Mouse (Mus musculus): Measurements from ENCODE around the gene Sec63. TPM values are rescaled to one million over a fixed set of nuclear protein-coding genes. Genes with fewer than 3 reads are reported as not detected.

Sec63 gene
- polyA plus RNA-seq, 1 experiment: 11.8 TPM

DNA sequence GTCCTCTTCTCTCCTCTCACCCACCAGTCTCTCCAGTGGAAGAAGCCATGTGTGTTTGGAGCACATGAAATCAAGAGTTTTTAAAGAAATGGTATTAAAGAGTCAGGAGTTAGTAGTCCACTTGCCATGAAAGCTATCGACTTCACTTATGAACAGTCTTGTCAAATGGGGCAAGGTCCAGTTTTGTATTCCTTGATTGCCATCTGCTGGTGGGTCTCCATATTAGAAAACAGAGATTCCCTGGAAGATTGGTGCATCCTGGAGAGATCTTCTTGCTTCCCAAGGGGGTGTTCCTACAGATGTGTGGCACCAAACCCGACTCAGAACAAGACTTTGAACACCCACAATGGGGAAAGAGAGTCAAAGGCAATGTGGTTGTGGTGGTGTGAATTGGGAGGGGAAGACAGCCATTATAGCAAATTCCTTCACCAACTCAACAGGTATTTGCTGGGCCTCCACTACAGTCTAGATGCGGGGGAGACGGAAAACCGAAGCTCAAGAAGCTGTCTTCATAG, 26.7 kb upstream of the Sec63 start:
- peak; percentile 59 for DNase-seq
- 49% methylated on average over 5 of the region's 5 CpGs for WGBS
- Histone ChIP-seq H3K27ac (ENCODE audit: insufficient read depth, low read depth, low read length) (no peak overlapping the region), H3K4me3 (ENCODE audit: insufficient read depth, low read depth, low read length) (no peak overlapping the region), H3K36me3 (ENCODE audit: control insufficient read depth, insufficient read depth, low read length) (no peaks in the 10 kb centered on the region), H3K4me1 (ENCODE audit: control insufficient read depth, insufficient read depth, low read length) (no peaks in the 10 kb centered on the region), H3K27me3 (replicated peaks; ENCODE audit: control insufficient read depth, insufficient read depth, low read length) (no peaks in the 10 kb centered on the region)
- no peak for TF ChIP-seq POLR2A (IDR thresholded peaks at IDR 0.05; ENCODE audit: low read depth, low read length)
- TF ChIP-seq CTCF (conservative IDR thresholded peaks at IDR 0.05; ENCODE audit: insufficient read depth, insufficient read length, low read depth, low read length): 0 out of 2 replicates have a peak, but pooled peaks have one; percentile 11

DNA sequence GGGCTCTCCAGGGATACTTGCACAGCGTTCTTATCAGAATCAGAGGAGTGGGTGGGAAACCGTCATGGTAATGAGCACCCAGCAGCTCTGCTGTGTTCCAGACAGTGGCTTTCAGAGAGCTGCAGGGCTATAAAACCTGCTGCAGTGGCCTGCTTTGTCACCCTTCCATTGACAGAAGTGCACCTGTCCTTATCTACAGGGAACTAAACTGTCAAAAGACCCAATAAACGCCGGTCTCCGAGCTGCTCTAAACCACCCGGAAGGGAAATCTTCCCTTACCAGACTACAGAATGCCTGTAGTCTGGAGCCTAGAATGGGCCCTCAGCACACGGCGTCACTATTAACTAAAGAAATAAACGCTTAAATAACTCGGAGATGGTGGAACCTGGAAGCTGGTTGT, 9.5 kb upstream of the Sec63 start:
- TF ChIP-seq POLR2A (IDR thresholded peaks at IDR 0.05; ENCODE audit: low read depth, low read length) (no peak), CTCF (conservative IDR thresholded peaks at IDR 0.05; ENCODE audit: insufficient read depth, insufficient read length, low read depth, low read length) (no peak)
- Histone ChIP-seq H3K27ac (ENCODE audit: insufficient read depth, low read depth, low read length) (no peak overlapping the region), H3K36me3 (ENCODE audit: control insufficient read depth, insufficient read depth, low read length) (no peaks in the 10 kb centered on the region), H3K4me1 (ENCODE audit: control insufficient read depth, insufficient read depth, low read length) (no peaks in the 10 kb centered on the region), H3K27me3 (replicated peaks; ENCODE audit: control insufficient read depth, insufficient read depth, low read length) (no peaks in the 10 kb centered on the region), H3K4me3 (ENCODE audit: insufficient read depth, low read depth, low read length) (no peak overlapping the region)
- no peak for DNase-seq
- 54% methylated on average over 10 of the region's 10 CpGs for WGBS

- peak; percentile 43 for DNase-seq
- H3K27ac ChIP-seq (ENCODE audit: insufficient read depth, low read depth, low read length): no peak overlapping the region
- no peaks in the 10 kb centered on the region for H3K27me3 ChIP-seq (replicated peaks; ENCODE audit: control insufficient read depth, insufficient read depth, low read length)
- no peak for TF ChIP-seq POLR2A (IDR thresholded peaks at IDR 0.05; ENCODE audit: low read depth, low read length)
- TF ChIP-seq CTCF (conservative IDR thresholded peaks at IDR 0.05; ENCODE audit: insufficient read depth, insufficient read length, low read depth, low read length): no peak
- 50% methylated on average over 2 of the region's 2 CpGs for WGBS
- H3K4me3 ChIP-seq (ENCODE audit: insufficient read depth, low read depth, low read length): no peak overlapping the region
- H3K36me3 ChIP-seq (ENCODE audit: control insufficient read depth, insufficient read depth, low read length): no peaks in the 10 kb centered on the region
- no peaks in the 10 kb centered on the region for H3K4me1 ChIP-seq (ENCODE audit: control insufficient read depth, insufficient read depth, low read length)
Observed at GRCm38 (mm10) chr10:42754341-42754740, 7.0 kb upstream of the Sec63 start.

GRCm38 (mm10) chr10:42759741-42760140, 1.6 kb upstream of the Sec63 start:
- Histone ChIP-seq H3K4me3 (ENCODE audit: insufficient read depth, low read depth, low read length) (no peak overlapping the region), H3K36me3 (ENCODE audit: control insufficient read depth, insufficient read depth, low read length) (no peaks in the 10 kb centered on the region), H3K27me3 (replicated peaks; ENCODE audit: control insufficient read depth, insufficient read depth, low read length) (no peaks in the 10 kb centered on the region), H3K4me1 (ENCODE audit: control insufficient read depth, insufficient read depth, low read length) (peaks cover 3% of the 10 kb centered on the region; the same call in 1 of the 2 replicates), H3K27ac (ENCODE audit: insufficient read depth, low read depth, low read length) (no peak overlapping the region)
- DNase-seq: no peak
- 90% methylated on average over 4 of the region's 4 CpGs for WGBS
- no peak for TF ChIP-seq POLR2A (IDR thresholded peaks at IDR 0.05; ENCODE audit: low read depth, low read length)
- TF ChIP-seq CTCF (conservative IDR thresholded peaks at IDR 0.05; ENCODE audit: insufficient read depth, insufficient read length, low read depth, low read length): no peak

DNA sequence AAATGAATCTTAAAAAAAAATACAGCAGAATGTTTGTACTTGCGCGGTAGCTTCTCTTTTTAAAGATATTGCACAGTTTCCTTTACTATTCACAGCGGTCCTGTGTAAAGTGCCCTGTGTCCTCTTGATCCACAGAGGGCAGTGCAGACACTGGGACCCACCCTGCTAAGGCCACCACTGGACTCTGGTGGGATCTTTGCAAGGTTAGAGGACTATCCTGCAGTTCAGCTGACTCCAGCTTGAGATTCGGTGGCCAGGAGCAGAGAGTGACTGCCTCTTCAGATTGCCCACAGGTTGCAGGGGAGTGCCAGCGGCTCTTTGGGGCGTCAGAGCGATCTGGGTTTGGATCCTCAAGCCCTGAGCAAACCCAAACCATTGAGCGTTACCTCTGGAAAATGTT, 967 bp upstream of the Sec63 start:
- WGBS: 74% methylated on average over 8 of the region's 8 CpGs

DNA sequence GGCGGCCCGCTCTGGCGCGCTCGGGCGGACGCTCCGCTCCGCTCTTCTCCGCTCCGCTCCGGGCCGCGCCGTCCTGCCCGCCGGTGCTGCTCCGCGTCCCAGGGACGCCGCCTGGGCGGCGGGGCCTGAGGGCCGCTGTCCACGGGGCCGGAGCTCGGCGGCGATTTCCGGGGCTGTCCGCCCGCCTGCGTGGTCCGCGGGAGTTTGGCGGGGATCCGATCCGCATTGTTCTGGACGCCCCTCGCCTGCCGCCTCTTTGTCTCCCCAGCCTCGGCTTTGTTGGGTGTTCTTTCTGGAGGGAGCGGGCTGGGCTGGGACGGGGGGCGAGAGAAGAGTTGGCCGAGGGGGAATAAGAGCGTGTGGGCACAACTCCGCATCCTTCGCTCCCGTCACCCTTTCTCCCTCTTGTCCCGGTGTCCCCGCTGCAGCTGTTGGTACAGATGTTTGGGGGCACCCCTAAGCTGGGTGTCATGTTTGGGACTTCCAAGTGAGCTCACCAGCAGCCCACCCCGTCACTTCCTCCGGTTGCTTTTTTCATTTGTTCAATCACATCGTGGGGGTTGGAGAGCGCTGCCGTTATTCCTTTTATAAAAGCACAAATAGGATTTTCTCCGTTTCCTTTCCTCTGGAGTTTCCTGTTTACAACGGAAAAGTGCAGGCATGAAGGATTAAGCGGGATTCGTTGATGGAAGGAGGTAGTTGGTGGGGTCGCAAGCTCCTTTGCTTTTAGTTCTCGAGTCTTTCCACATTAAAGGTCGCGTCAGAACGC, 789 bp downstream of the Sec63 start:
- Histone ChIP-seq H3K4me3 (ENCODE audit: insufficient read depth, low read depth, low read length) (peak overlapping the region; percentile 75), H3K27ac (ENCODE audit: insufficient read depth, low read depth, low read length) (peak overlapping the region; percentile 65), H3K27me3 (replicated peaks; ENCODE audit: control insufficient read depth, insufficient read depth, low read length) (no peaks in the 10 kb centered on the region), H3K36me3 (ENCODE audit: control insufficient read depth, insufficient read depth, low read length) (no peaks in the 10 kb centered on the region), H3K4me1 (ENCODE audit: control insufficient read depth, insufficient read depth, low read length) (peaks cover 3% of the 10 kb centered on the region; the same call in 1 of the 2 replicates)
- under 1% methylated on average over 66 of the region's 66 CpGs for WGBS
- TF ChIP-seq POLR2A (IDR thresholded peaks at IDR 0.05; ENCODE audit: low read depth, low read length) (no peak), CTCF (conservative IDR thresholded peaks at IDR 0.05; ENCODE audit: insufficient read depth, insufficient read length, low read depth, low read length) (no peak)
- DNase-seq: peak; percentile 40

More for the DNA sequence above, 967 bp upstream of the Sec63 start:
- peak; percentile 19 for DNase-seq
- peak; percentile 26; the same call in 1 of the 2 replicates for TF ChIP-seq CTCF (conservative IDR thresholded peaks at IDR 0.05; ENCODE audit: insufficient read depth, insufficient read length, low read depth, low read length)
- TF ChIP-seq POLR2A (IDR thresholded peaks at IDR 0.05; ENCODE audit: low read depth, low read length): no peak
- peaks cover 3% of the 10 kb centered on the region; the same call in 1 of the 2 replicates for H3K4me1 ChIP-seq (ENCODE audit: control insufficient read depth, insufficient read depth, low read length)
- no peak overlapping the region for H3K4me3 ChIP-seq (ENCODE audit: insufficient read depth, low read depth, low read length)
- H3K36me3 ChIP-seq (ENCODE audit: control insufficient read depth, insufficient read depth, low read length): no peaks in the 10 kb centered on the region
- no peaks in the 10 kb centered on the region for H3K27me3 ChIP-seq (replicated peaks; ENCODE audit: control insufficient read depth, insufficient read depth, low read length)
- H3K27ac ChIP-seq (ENCODE audit: insufficient read depth, low read depth, low read length): no peak overlapping the region

DNA sequence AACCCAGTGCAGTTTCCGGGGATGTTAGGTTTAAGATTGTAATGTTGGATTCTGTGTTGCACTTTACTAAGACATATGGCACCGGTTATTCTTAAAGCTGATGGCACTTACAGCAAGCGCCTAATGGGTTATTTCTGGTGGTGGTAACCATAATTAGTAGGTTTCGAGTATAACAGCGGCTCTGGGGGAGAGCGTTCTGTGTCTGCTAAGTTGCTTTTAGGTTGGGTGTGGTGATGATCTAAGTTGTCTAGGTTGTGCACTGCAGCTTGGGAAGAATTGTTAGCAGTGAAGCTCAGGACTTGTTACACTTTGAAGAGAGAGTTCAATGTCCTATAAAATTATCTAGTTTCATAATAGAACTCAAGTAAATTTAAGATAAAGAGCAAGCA, 1.4 kb downstream of the Sec63 start:
- no peak for DNase-seq
- H3K4me3 ChIP-seq (ENCODE audit: insufficient read depth, low read depth, low read length): peak overlapping the region; percentile 75
- H3K27me3 ChIP-seq (replicated peaks; ENCODE audit: control insufficient read depth, insufficient read depth, low read length): no peaks in the 10 kb centered on the region
- peak overlapping the region; percentile 57 for H3K27ac ChIP-seq (ENCODE audit: insufficient read depth, low read depth, low read length)
- TF ChIP-seq CTCF (conservative IDR thresholded peaks at IDR 0.05; ENCODE audit: insufficient read depth, insufficient read length, low read depth, low read length) (no peak), POLR2A (IDR thresholded peaks at IDR 0.05; ENCODE audit: low read depth, low read length) (no peak)
- H3K36me3 ChIP-seq (ENCODE audit: control insufficient read depth, insufficient read depth, low read length): no peaks in the 10 kb centered on the region
- 1% methylated on average over 6 of the region's 6 CpGs for WGBS
- H3K4me1 ChIP-seq (ENCODE audit: control insufficient read depth, insufficient read depth, low read length): peaks cover 3% of the 10 kb centered on the region; the same call in 1 of the 2 replicates

All from kidney, adult 2 months (tissue).